Mouse (Mus musculus): ENCODE results near the gene N4bp3. TPM values are rescaled to one million over a fixed set of nuclear protein-coding genes. Genes with fewer than 3 reads are reported as not detected.
A peak's percentile ranks its signal among the peaks of the same experiment; 100 is the strongest.
"Not testable (repeated sequence)": the region's sequence is repeated elsewhere in the genome, so short reads cannot be mapped to it uniquely, and the experiment has no call there.

The N4bp3 gene
- polyA plus RNA-seq (2014; fragmentation: Nextera tagmentation; extraction: Ambion mirVana), result 35.5 and 39.2 TPM in 2 replicates

- 1% methylated on average over 68 of the region's 70 CpGs for WGBS
Observed at GRCm38 (mm10) chr11:51650691-51651515, at the start of gene N4bp3, which contains the start of gene D930048N14Rik. Gene N4bp3, minus strand, starts transcription at chr11:51650842. Gene D930048N14Rik, plus strand, starts transcription at chr11:51650954.

DNA sequence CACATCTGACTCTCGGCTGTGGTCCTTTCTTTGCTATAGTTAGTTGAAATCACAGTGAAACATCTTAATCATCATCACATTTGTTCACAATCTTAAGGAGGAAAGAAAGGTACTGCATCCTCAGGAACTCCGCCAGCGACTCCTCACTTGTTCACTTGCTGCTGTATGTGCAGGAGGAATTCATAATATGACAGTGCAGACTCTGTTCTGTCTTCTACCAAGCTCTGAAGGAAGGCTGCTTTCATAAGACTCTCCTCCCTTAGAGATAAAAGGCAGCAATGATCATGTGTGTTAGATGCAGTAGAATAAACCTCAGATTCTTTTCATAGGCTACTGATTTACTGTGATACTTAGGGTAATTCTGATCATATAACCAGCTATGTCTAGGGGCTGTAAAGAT lies 44.3 kb upstream of the N4bp3 start:
- DNase-seq (no peak), ATAC-seq (ENCODE audit: insufficient read depth) (no peak)
- H3K27me3 ChIP-seq (ENCODE audit: insufficient read depth, low read length), result no peaks in the 10 kb centered on the region
- 89% methylated on average over 3 of the region's 3 CpGs for WGBS
- H3K36me3 ChIP-seq (ENCODE audit: insufficient read depth), result peaks cover 44% of the 10 kb centered on the region
- no peak for TF ChIP-seq CTCF (IDR thresholded peaks at IDR 0.05; ENCODE audit: low read depth)
- no peaks in the 10 kb centered on the region for H3K9me3 ChIP-seq (ENCODE audit: low read depth, low read length)
- no peak overlapping the region for H3K27ac ChIP-seq (ENCODE audit: low read depth)
- no peak overlapping the region for H3K9ac ChIP-seq
- no peak overlapping the region for H3K4me3 ChIP-seq (ENCODE audit: low read depth, low read length)
- H3K4me1 ChIP-seq (ENCODE audit: insufficient read depth), result no peaks in the 10 kb centered on the region
- H3K4me2 ChIP-seq, result no peak overlapping the region

More at GRCm38 (mm10) chr11:51650691-51651515, at the start of gene N4bp3, which contains the start of gene D930048N14Rik:
- Histone ChIP-seq H3K4me2 (peak within 1 kb of the TSS; percentile 97), H3K27me3 (ENCODE audit: insufficient read depth, low read length) (no peaks in the 10 kb centered on the region), H3K4me3 (ENCODE audit: low read depth, low read length) (peak within 1 kb of the TSS; percentile 68), H3K4me1 (ENCODE audit: insufficient read depth) (peaks cover 8% of the 10 kb centered on the region; the same call in 1 of the 2 replicates), H3K9ac (peak within 1 kb of the TSS; percentile 78), H3K9me3 (ENCODE audit: low read depth, low read length) (no peaks in the 10 kb centered on the region), H3K36me3 (ENCODE audit: insufficient read depth) (0 out of 2 replicates have a peak, but pooled peaks cover 2% of the 10 kb centered on the region), H3K27ac (ENCODE audit: low read depth) (peak within 1 kb of the TSS; percentile 60)
- DNase-seq, result peak; percentile 85
- ATAC-seq (ENCODE audit: insufficient read depth), result peak; percentile 74
- no peak for TF ChIP-seq CTCF (IDR thresholded peaks at IDR 0.05; ENCODE audit: low read depth)

- not testable (repeated sequence) for H3K36me3 ChIP-seq (ENCODE audit: insufficient read depth); DNase-seq; H3K27me3 ChIP-seq (ENCODE audit: insufficient read depth, low read length); H3K9me3 ChIP-seq (ENCODE audit: low read depth, low read length); H3K4me2 ChIP-seq; H3K27ac ChIP-seq (ENCODE audit: low read depth); H3K4me3 ChIP-seq (ENCODE audit: low read depth, low read length); H3K9ac ChIP-seq; H3K4me1 ChIP-seq (ENCODE audit: insufficient read depth); ATAC-seq (ENCODE audit: insufficient read depth)
- WGBS, result 86% methylated on average over 1 of the region's 3 CpGs
Observed at GRCm38 (mm10) chr11:51690597-51690996, 40.0 kb upstream of the N4bp3 start.

- H3K36me3 ChIP-seq (ENCODE audit: insufficient read depth), result peaks cover 8% of the 10 kb centered on the region; the same call in 1 of the 2 replicates
- no peaks in the 10 kb centered on the region for H3K9me3 ChIP-seq (ENCODE audit: low read depth, low read length)
- H3K4me1 ChIP-seq (ENCODE audit: insufficient read depth), result peaks cover 5% of the 10 kb centered on the region
- TF ChIP-seq CTCF (IDR thresholded peaks at IDR 0.05; ENCODE audit: low read depth), result no peak
- ATAC-seq (ENCODE audit: insufficient read depth) (no peak), DNase-seq (no peak)
- peak overlapping the region; percentile 99 for H3K27ac ChIP-seq (ENCODE audit: low read depth)
- H3K4me3 ChIP-seq (ENCODE audit: low read depth, low read length), result peak overlapping the region; percentile 61
- WGBS, result 17% methylated on average over 6 of the region's 6 CpGs
- peak overlapping the region; percentile 70 for H3K4me2 ChIP-seq
- peak overlapping the region; percentile 69 for H3K9ac ChIP-seq
- H3K27me3 ChIP-seq (ENCODE audit: insufficient read depth, low read length), result no peaks in the 10 kb centered on the region
Observed at GRCm38 (mm10) chr11:51689343-51689742, 38.7 kb upstream of the N4bp3 start.

GRCm38 (mm10) chr11:51688330-51689328 lies 38.0 kb upstream of the N4bp3 start, which contains the start of gene 0610009B22Rik:
Gene 0610009B22Rik, minus strand, starts transcription at chr11:51688874.
- DNase-seq (peak; percentile 100), ATAC-seq (ENCODE audit: insufficient read depth) (peak; percentile 99)
- no peak for TF ChIP-seq CTCF (IDR thresholded peaks at IDR 0.05; ENCODE audit: low read depth)
- WGBS, result under 1% methylated on average over 60 of the region's 60 CpGs
- Histone ChIP-seq H3K27ac (ENCODE audit: low read depth) (peak within 1 kb of the TSS; percentile 99), H3K9me3 (ENCODE audit: low read depth, low read length) (no peaks in the 10 kb centered on the region), H3K4me2 (peak within 1 kb of the TSS; percentile 70), H3K36me3 (ENCODE audit: insufficient read depth) (peaks cover 8% of the 10 kb centered on the region; the same call in 1 of the 2 replicates), H3K4me3 (ENCODE audit: low read depth, low read length) (peak within 1 kb of the TSS; percentile 61), H3K27me3 (ENCODE audit: insufficient read depth, low read length) (no peaks in the 10 kb centered on the region), H3K9ac (peak within 1 kb of the TSS; percentile 72), H3K4me1 (ENCODE audit: insufficient read depth) (peaks cover 5% of the 10 kb centered on the region)

DNA sequence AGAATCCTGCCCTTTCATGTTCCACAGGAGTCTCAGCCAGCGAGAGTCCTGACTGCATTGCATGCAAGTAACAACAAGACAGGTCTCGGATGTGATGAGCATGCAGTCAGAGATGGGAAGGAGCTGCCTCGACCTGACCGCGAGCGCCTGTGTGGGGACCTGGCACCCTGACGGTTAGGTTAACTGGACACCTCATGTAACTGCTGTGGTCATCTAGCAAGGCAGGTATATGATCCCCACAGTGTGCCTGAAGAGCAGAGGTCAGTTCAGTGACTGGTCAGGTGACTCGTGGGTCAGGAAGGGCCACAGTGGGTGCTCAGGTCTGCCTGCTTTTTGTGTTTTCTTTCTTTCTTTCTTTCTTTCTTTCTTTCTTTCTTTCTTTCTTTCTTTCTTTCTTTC lies 31.3 kb upstream of the N4bp3 start:
- WGBS, result 41% methylated on average over 8 of the region's 8 CpGs
- TF ChIP-seq CTCF (IDR thresholded peaks at IDR 0.05; ENCODE audit: low read depth), result no peak
- H3K9ac ChIP-seq, result no peak overlapping the region
- no peak overlapping the region for H3K4me2 ChIP-seq
- no peaks in the 10 kb centered on the region for H3K9me3 ChIP-seq (ENCODE audit: low read depth, low read length)
- DNase-seq (no peak), ATAC-seq (ENCODE audit: insufficient read depth) (no peak)
- no peaks in the 10 kb centered on the region for H3K27me3 ChIP-seq (ENCODE audit: insufficient read depth, low read length)
- no peak overlapping the region for H3K27ac ChIP-seq (ENCODE audit: low read depth)
- no peak overlapping the region for H3K4me3 ChIP-seq (ENCODE audit: low read depth, low read length)
- peaks cover 8% of the 10 kb centered on the region; the same call in 1 of the 2 replicates for H3K36me3 ChIP-seq (ENCODE audit: insufficient read depth)
- H3K4me1 ChIP-seq (ENCODE audit: insufficient read depth), result no peaks in the 10 kb centered on the region

All from lung, embryonic 14.5 days (tissue).